Mouse (Mus musculus) megakaryocyte progenitor cell, adult 5-6 weeks (primary cell): ENCODE measurements at regions not wholly inside any gene's neighbourhood (a gene's known extent, or its start where the extent isn't known, plus 50 kb on each side); places are given as distances from the start of the nearest gene placed in this dataset.

Experiments used
- ATAC-seq: replicated peaks from 2 replicates; pipeline ENCODE4 v1.8.0; 2016; ENCODE audit warnings: mild to moderate bottlenecking, moderate TSS enrichment, inconsistent platforms; ENCODE audit not compliant: poor library complexity

GRCm38 (mm10) chr5:149338016-149338696, 73.4 kb upstream of the Medag start:
- ATAC-seq: no peak

DNA sequence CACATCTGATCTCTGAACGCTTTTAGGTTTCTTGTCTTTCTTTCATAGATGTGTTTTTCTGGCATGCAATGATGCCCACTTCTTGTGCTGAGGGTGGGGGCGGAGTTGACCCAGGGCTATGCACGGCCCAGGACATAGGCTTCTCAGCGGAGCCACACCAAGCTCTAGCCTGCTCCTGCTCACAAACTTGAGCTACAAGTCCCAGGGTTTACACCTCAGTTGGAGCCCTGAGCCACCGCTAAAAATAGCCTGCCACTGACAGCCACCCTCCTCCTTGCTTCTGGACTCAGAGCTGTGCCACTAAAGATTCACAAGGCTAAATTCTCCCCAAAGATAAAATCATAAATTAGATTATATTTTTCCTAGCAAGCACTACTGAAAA, 72.9 kb upstream of the Medag start:
- ATAC-seq: no peak

GRCm38 (mm10) chr5:149340361-149340760, 71.2 kb upstream of the Medag start:
- no peak for ATAC-seq

DNA sequence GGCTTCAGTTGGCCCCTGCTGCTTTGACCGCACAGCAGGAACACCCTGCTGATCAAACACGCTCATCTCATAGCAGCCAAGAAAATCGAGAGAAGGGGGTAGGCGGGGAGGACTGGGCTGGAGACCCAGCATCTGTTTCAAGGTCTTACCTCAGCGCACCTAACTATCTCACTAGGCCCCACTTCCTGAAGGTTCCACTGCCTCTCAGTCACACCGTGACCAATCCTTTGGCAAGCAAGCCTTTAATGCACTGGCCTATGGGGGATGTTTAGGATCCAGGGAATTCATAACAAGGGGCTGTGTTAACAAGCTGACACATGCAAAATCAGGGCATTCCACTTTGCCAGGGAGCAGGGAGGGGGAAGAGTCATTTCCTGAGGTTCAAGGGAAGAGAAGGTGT, 70.1 kb upstream of the Medag start:
- no peak for ATAC-seq

DNA sequence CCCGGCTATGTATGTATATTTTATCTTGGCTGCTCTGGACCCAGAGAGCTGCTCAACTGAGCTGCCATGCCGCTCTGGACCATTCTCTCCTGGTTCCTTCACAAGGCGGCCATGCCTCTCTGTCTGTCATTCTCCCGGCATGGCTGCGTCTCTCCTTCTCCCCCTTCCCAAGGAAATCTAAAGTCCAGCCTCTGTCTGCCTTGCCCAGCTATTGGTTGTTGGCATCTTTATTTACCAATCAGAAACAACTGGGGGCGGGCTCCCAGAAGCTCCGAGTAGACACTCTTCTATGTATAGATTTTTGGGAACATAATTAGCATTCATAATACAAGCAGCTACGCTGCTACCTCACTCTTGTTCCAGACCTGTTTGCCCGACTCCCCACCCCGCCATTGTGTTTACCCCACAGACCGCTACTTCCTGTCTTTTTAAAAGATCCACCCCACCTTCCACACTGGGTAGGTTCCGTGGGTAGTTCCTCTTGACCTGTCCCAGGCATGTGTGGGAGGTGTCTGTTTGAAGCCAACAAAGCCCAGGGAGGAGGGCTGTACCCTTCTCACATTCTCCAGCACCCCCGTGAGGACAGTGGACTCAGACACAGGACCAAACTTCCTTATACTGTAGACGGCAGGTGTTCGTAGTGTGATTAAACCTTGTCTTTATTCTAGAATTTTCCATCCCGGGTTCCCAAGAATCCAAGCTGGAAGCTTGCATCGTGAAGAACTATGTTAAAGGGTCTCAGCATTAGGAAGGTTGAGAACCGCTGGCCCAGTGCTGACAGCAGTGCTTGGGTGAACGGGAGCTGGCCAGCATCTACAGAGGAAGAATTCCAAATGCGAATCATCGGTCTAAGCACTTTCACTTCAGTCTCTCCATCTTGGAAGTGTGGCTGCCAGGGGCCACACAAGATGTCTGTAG, 67.7 kb upstream of the Medag start:
- peak; percentile 55 for ATAC-seq

DNA sequence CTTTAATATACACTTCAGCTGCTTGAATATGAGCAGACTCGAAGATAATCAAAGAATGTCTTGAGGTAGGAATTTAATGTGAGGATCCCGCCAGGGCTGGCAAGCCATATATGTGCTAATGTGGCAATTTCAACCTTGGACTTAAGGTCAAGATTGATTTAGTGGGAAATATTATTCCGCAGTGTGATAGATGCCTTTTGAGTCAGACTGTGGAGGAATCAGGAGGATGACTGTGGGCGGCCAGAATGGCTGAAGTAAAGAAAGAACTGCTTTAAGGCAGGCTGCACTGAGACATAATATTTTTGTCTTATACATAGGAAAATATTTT, 67.1 kb upstream of the Medag start:
- ATAC-seq: no peak

GRCm38 (mm10) chr5:149345161-149345560, 66.4 kb upstream of the Medag start:
- ATAC-seq: no peak

DNA sequence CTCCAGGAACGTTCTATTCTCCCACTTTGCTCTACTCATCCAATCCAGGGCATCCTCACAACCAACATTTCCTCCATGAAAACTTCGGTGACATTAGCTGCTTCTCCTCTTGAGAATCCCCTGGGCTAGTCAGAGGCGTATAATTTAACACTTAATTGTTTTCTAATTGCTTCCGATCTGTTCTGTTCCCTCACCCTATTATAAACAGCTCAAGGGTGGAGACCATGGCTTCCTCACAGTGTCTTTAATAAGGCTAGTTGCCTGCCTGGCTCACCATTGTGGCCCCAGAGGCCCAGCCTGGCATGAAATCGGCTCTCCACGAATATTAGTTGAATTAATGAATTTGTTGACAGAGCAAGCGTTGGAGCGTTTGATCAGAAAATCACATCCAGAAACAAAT, 61.9 kb upstream of the Medag start:
- no peak for ATAC-seq

- ATAC-seq: peak; percentile 62
These were observed 58.4 kb upstream of the Medag start for GRCm38 (mm10) chr5:149353039-149353655.

- ATAC-seq: peak; percentile 76
These were observed 57.0 kb upstream of the Medag start for GRCm38 (mm10) chr5:149354448-149355115.

GRCm38 (mm10) chr5:149355131-149355530, 56.4 kb upstream of the Medag start:
- no peak for ATAC-seq

GRCm38 (mm10) chr5:149356970-149357369, 54.6 kb upstream of the Medag start:
- no peak for ATAC-seq
